In genomic region chr19:17252845-17253244, GRCm38 (mm10) we compare ENCODE assay signal across 17 mouse cellular contexts.
DNase-seq lines count a peak whose midpoint lies in the region; ATAC-seq lines count a peak whose summit lies in the region.
"Had no signal": no experiment of that assay in that cellular context is flagged by ENCODE, and none has a peak within 500 bp of the region (broad histone marks: within the 10 kb centered on the region; RNA-seq: fewer than 3 reads in every experiment).

No protein-coding gene starts in this region.

- ATAC-seq in granulocyte monocyte progenitor cell, adult 5-6 weeks (replicated peaks; ENCODE audit: poor library complexity, severe bottlenecking) = peak; percentile 71
- ATAC-seq in monocyte, adult 5-6 weeks (replicated peaks; ENCODE audit: insufficient number of reproducible peaks, low FRiP score, low TSS enrichment, poor library complexity, severe bottlenecking) = peak; percentile 68
- ATAC-seq: CD4-positive, CD25-positive, alpha-beta regulatory T cell, adult 4 months; forebrain, embryonic 14.5 days had no signal

- peak; percentile 26 for DNase-seq in lung, postnatal 36 days
- no peak for DNase-seq in lung, postnatal 10 days
- DNase-seq in heart, postnatal 36 days = no peak
- DNase-seq in adrenal gland, postnatal 36 days = no peak
- DNase-seq: adrenal gland, postnatal 10 days; B cell, adult 2 months; cerebellum, adult 18-20 months; cerebellum, adult 9-11 months; cerebellum, postnatal 36 days; gastrocnemius, adult 2 months; gastrocnemius, postnatal 36 days; heart, adult 18-20 months; heart, postnatal 10 days had no signal

- intact Hi-C loops in heart, postnatal 36 days (cut with DNase I) = no loop called here
